19 mouse cellular contexts compared by ENCODE assay signal in the genomic region with DNA sequence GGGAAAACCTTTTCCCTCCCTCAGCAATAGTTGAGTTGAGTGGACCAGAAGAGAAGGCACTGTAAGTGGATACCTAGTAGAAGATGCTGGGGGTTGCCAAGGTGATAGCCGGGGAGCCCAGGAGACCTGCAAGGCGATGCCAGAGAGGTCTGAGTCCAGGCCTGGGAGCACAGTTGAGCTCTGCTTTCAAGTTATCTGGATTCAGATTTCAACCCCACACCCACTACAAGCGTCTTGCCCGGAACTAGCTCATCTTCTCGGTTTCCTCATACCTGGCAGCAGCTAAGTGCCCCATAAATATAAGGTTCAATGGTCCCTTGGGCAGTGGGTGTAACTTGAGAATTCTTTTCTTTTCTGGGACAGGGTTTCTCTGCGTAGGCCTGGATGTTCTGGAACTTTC.
"Had no signal": no experiment of that assay in that cellular context is flagged by ENCODE, and none has a peak within 500 bp of the region (broad histone marks: within the 10 kb centered on the region; RNA-seq: fewer than 3 reads in every experiment).

No protein-coding gene starts in this region.

- H3K27ac ChIP-seq: limb, embryonic 12.5 days; limb, embryonic 15.5 days; liver, embryonic 14.5 days; midbrain, embryonic 10.5 days; stomach, postnatal 0 days had no signal

- H3K9ac ChIP-seq: kidney, embryonic 15.5 days; limb, embryonic 12.5 days; limb, embryonic 15.5 days; liver, embryonic 14.5 days; liver, postnatal 0 days; lung, embryonic 14.5 days had no signal

- ATAC-seq: liver, postnatal 0 days; lung, postnatal 0 days had no signal

- H3K4me3 ChIP-seq: kidney, embryonic 15.5 days; limb, embryonic 12.5 days; limb, embryonic 15.5 days; megakaryocyte, embryonic 14.5 days; midbrain, embryonic 10.5 days had no signal

- H3K9me3 ChIP-seq: kidney, embryonic 15.5 days; limb, embryonic 12.5 days; limb, embryonic 15.5 days; megakaryocyte, embryonic 14.5 days; midbrain, embryonic 10.5 days had no signal

- H3K36me3 ChIP-seq: kidney, embryonic 15.5 days; limb, embryonic 12.5 days; limb, embryonic 15.5 days; midbrain, embryonic 10.5 days had no signal

- DNase-seq: kidney, adult 18-20 months; kidney, postnatal 10 days; kidney, postnatal 36 days; left cerebral cortex, postnatal 4 days; liver, postnatal 0 days; lung, embryonic 14.5 days; midbrain, embryonic 14.5 days; thymus, adult 2 months; thymus, postnatal 14 days; thymus, postnatal 4 days had no signal

- H3K27me3 ChIP-seq: kidney, embryonic 15.5 days; limb, embryonic 12.5 days; limb, embryonic 15.5 days had no signal

- H3K4me2 ChIP-seq: kidney, embryonic 15.5 days; limb, embryonic 12.5 days; limb, embryonic 15.5 days; liver, embryonic 11.5 days; lung, embryonic 14.5 days had no signal
